Mouse (Mus musculus) forebrain, postnatal 0 days (tissue): Measurements from ENCODE around the gene Mdc1. TPM values are rescaled to one million over a fixed set of nuclear protein-coding genes. Genes with fewer than 3 reads are reported as not detected.

ENCODE experiments used
- ATAC-seq: fragments of 200-750 bp; cut with Nextera tagmentation; 2 replicates; pipeline ENCODE4 v1.8.0; 2017; ENCODE audit warnings: mild to moderate bottlenecking, moderate library complexity
- DNase-seq: peaks from one replicate; pipeline ENCODE4 v3.0.0-alpha.2; 2015
- H3K27ac ChIP-seq: fragments of 300-500 bp; sonication (generic); 2 replicates; pipeline ENCODE4 v1.5.1; 2014; ENCODE audit warnings: low read depth, mild to moderate bottlenecking, antibody characterized with exemption, low read length, moderate library complexity, mixed read lengths
- H3K27me3 ChIP-seq: fragments of 300-500 bp; sonication (generic); 2 replicates; pipeline ENCODE4 v1.6.1; 2014; ENCODE audit warnings: mild to moderate bottlenecking, low read length, mixed read lengths; ENCODE audit not compliant: insufficient read depth
- H3K36me3 ChIP-seq: fragments of 300-500 bp; sonication (generic); 2 replicates; pipeline ENCODE4 v1.6.1; 2014; ENCODE audit warnings: mild to moderate bottlenecking, moderate library complexity; ENCODE audit not compliant: insufficient read depth
- H3K4me1 ChIP-seq: fragments of 300-500 bp; sonication (generic); 2 replicates; pipeline ENCODE4 v1.6.1; 2014; ENCODE audit warnings: antibody characterized with exemption; ENCODE audit not compliant: insufficient read depth
- H3K4me2 ChIP-seq: fragments of 300-500 bp; sonication (generic); 2 replicates; pipeline ENCODE4 v1.6.1; 2014; ENCODE audit warnings: low read depth, mild to moderate bottlenecking, moderate library complexity
- H3K4me3 ChIP-seq: fragments of 300-500 bp; sonication (generic); 2 replicates; pipeline ENCODE4 v1.5.1; 2014; ENCODE audit warnings: low read depth, low read length, mixed read lengths
- H3K9ac ChIP-seq: fragments of 300-500 bp; sonication (generic); 2 replicates; pipeline ENCODE4 v1.6.1; 2014; ENCODE audit warnings: mild to moderate bottlenecking
- H3K9me3 ChIP-seq: fragments of 300-500 bp; sonication (generic); 2 replicates; pipeline ENCODE4 v1.6.1; 2016; ENCODE audit warnings: low read length
- CTCF ChIP-seq: sonication (generic); IDR thresholded peaks from 2 replicates; pipeline ENCODE4 v1.5.1; 2016; ENCODE audit warnings: antibody characterized with exemption, control low read depth, low read depth
- WGBS: fragments of 180-500 bp; shearing (Covaris S2); extraction: QIAGEN DNeasy Blood & Tissue Kit; methylation state at CpG from one replicate; pipeline ENCODE4 v1.1.7; 2014; 5-methylcytosine and 5-hydroxymethylcytosine counted together
- microRNA-seq, 2 experiments: library from miRNA; unstranded; fragments of <30 nt; microRNA quantifications; one replicate each; pipeline ENCODE4; 2016
- polyA plus RNA-seq: library from polyadenylated mRNA; unstranded; fragments of >200 nt; fragmentation: Nextera tagmentation; extraction: Ambion mirVana; gene quantifications from 2 replicates; pipeline ENCODE4 v1.2.1, GENCODE M21; 2015
- total RNA-seq: library from RNA; depleted of rRNA; stranded (reverse); fragments of >200 nt; gene quantifications from 2 replicates; pipeline ENCODE4 v1.2.3, GENCODE M21; 2014; rRNA removed

The Mdc1 gene
- total and polyA plus RNA-seq, 2 experiments from 2014 or later, result 4.4 to 20.4 TPM

GRCm38 (mm10) chr17:35900636-35901035, 59.3 kb downstream of the Mdc1 start:
- no peak overlapping the region for H3K27ac ChIP-seq
- no peak overlapping the region for H3K9ac ChIP-seq
- no peak overlapping the region for H3K4me2 ChIP-seq
- DNase-seq (no peak), ATAC-seq (no peak)
- H3K4me3 ChIP-seq, result no peak overlapping the region
- H3K9me3 ChIP-seq, result no peaks in the 10 kb centered on the region
- no peak for TF ChIP-seq CTCF
- peaks cover 65% of the 10 kb centered on the region for H3K36me3 ChIP-seq
- WGBS, result 90% methylated on average over 3 of the region's 3 CpGs
- H3K4me1 ChIP-seq, result peaks cover 7% of the 10 kb centered on the region
- H3K27me3 ChIP-seq, result no peaks in the 10 kb centered on the region

- Histone ChIP-seq H3K27me3 (no peaks in the 10 kb centered on the region), H3K4me1 (peaks cover 6% of the 10 kb centered on the region), H3K4me3 (no peak overlapping the region), H3K36me3 (peaks cover 75% of the 10 kb centered on the region), H3K9ac (no peak overlapping the region), H3K9me3 (no peaks in the 10 kb centered on the region), H3K4me2 (no peak overlapping the region), H3K27ac (no peak overlapping the region)
- TF ChIP-seq CTCF, result no peak
- 89% methylated on average over 9 of the region's 9 CpGs for WGBS
- DNase-seq (no peak), ATAC-seq (no peak)
Measured at GRCm38 (mm10) chr17:35903343-35903991, 62.2 kb downstream of the Mdc1 start.

- ATAC-seq, result no peak
- TF ChIP-seq CTCF, result no peak
- H3K27ac ChIP-seq, result no peak overlapping the region
- DNase-seq, result no peak
- H3K27me3 ChIP-seq, result no peaks in the 10 kb centered on the region
- H3K4me3 ChIP-seq, result no peak overlapping the region
- 84% methylated on average over 4 of the region's 4 CpGs for whole genome bisulfite sequencing
- no peaks in the 10 kb centered on the region for H3K9me3 ChIP-seq
- H3K4me2 ChIP-seq, result no peak overlapping the region
- H3K4me1 ChIP-seq, result peaks cover 11% of the 10 kb centered on the region
- H3K9ac ChIP-seq, result no peak overlapping the region
- peaks cover 74% of the 10 kb centered on the region for H3K36me3 ChIP-seq
Measured at GRCm38 (mm10) chr17:35903992-35904355, 62.7 kb downstream of the Mdc1 start.

- Histone ChIP-seq H3K4me1 (peaks cover 11% of the 10 kb centered on the region), H3K9me3 (no peaks in the 10 kb centered on the region), H3K27me3 (no peaks in the 10 kb centered on the region), H3K27ac (no peak overlapping the region), H3K4me2 (no peak overlapping the region), H3K4me3 (no peak overlapping the region), H3K36me3 (peaks cover 58% of the 10 kb centered on the region), H3K9ac (no peak overlapping the region)
- no peak for TF ChIP-seq CTCF
- DNase-seq (no peak), ATAC-seq (no peak)
- 91% methylated on average over 1 of the region's 1 CpGs for WGBS
Measured at GRCm38 (mm10) chr17:35905587-35905986, 64.3 kb downstream of the Mdc1 start.

- Histone ChIP-seq H3K4me3 (no peak overlapping the region), H3K36me3 (peaks cover 40% of the 10 kb centered on the region), H3K27ac (no peak overlapping the region), H3K4me2 (no peak overlapping the region), H3K9me3 (no peaks in the 10 kb centered on the region), H3K4me1 (peaks cover 11% of the 10 kb centered on the region), H3K9ac (no peak overlapping the region), H3K27me3 (no peaks in the 10 kb centered on the region)
- WGBS, result 81% methylated on average over 2 of the region's 2 CpGs
- TF ChIP-seq CTCF, result peak; percentile 36; the same call in 1 of the 2 replicates
- no peak for ATAC-seq
- no peak for DNase-seq
Measured at GRCm38 (mm10) chr17:35907609-35908008, 66.3 kb downstream of the Mdc1 start.

Small RNA genes lying within 50 kb of the gene (microRNA-seq; reads per million reads assigned to microRNA genes)
- gene Gm28033, result 0 to 0.37 reads per million in 2 experiments

Other genes starting within 250 kb of the Mdc1 start
- gene Sfta2, start 240.0 kb upstream of the Mdc1 start, total RNA-seq, result not detected in 2 replicates
- not detected in 2 replicates for gene Sfta2, start 240.0 kb upstream of the Mdc1 start, polyA plus RNA-seq
- gene Gm9573, start 214.9 kb upstream of the Mdc1 start, total RNA-seq, result not detected in 2 replicates
- gene Gm9573, start 214.9 kb upstream of the Mdc1 start, polyA plus RNA-seq, result not detected in 2 replicates
- gene Mucl3, start 197.8 kb upstream of the Mdc1 start, total RNA-seq, result 0.15 TPM in 1 of 2 replicates, not detected in the other
- not detected in 2 replicates for gene Mucl3, start 197.8 kb upstream of the Mdc1 start, polyA plus RNA-seq
- gene Vars2, start 173.9 kb upstream of the Mdc1 start, total RNA-seq, result 29.5 and 42.0 TPM in 2 replicates
- 8.5 and 10.4 TPM in 2 replicates for gene Vars2, start 173.9 kb upstream of the Mdc1 start, polyA plus RNA-seq
- gene Gtf2h4, start 167.8 kb upstream of the Mdc1 start, total RNA-seq, result 21.2 and 30.9 TPM in 2 replicates
- 20.9 and 22.1 TPM in 2 replicates for gene Gtf2h4, start 167.8 kb upstream of the Mdc1 start, polyA plus RNA-seq
- gene Ddr1, start 136.9 kb upstream of the Mdc1 start, total RNA-seq, result 53.0 and 59.8 TPM in 2 replicates
- 37.3 and 51.2 TPM in 2 replicates for gene Ddr1, start 136.9 kb upstream of the Mdc1 start, polyA plus RNA-seq
- gene Ier3, start 19.8 kb upstream of the Mdc1 start, total RNA-seq, result 8.9 and 9.0 TPM in 2 replicates
- gene Ier3, start 19.8 kb upstream of the Mdc1 start, polyA plus RNA-seq, result 13.0 and 13.1 TPM in 2 replicates
- gene Flot1, start 18.3 kb upstream of the Mdc1 start, total RNA-seq, result 90.4 and 103 TPM in 2 replicates
- 104 and 113 TPM in 2 replicates for gene Flot1, start 18.3 kb upstream of the Mdc1 start, polyA plus RNA-seq
- 3,707 and 3,724 TPM in 2 replicates for gene Tubb5, start 3.2 kb upstream of the Mdc1 start, total RNA-seq
- 2,151 and 2,226 TPM in 2 replicates for gene Tubb5, start 3.2 kb upstream of the Mdc1 start, polyA plus RNA-seq
- 6.1 and 9.7 TPM in 2 replicates for gene Nrm, start 19.8 kb downstream of the Mdc1 start, total RNA-seq
- gene Nrm, start 19.8 kb downstream of the Mdc1 start, polyA plus RNA-seq, result 13.1 and 15.6 TPM in 2 replicates
- 29.5 and 38.9 TPM in 2 replicates for gene Ppp1r18, start 24.1 kb downstream of the Mdc1 start, total RNA-seq
- 22.3 and 23.3 TPM in 2 replicates for gene Ppp1r18, start 24.1 kb downstream of the Mdc1 start, polyA plus RNA-seq
- gene Dhx16, start 38.3 kb downstream of the Mdc1 start, total RNA-seq, result 33.0 and 33.2 TPM in 2 replicates
- 21.8 and 22.1 TPM in 2 replicates for gene Dhx16, start 38.3 kb downstream of the Mdc1 start, polyA plus RNA-seq
- 31.6 and 32.8 TPM in 2 replicates for gene 2310061I04Rik, start 55.9 kb downstream of the Mdc1 start, total RNA-seq
- gene 2310061I04Rik, start 55.9 kb downstream of the Mdc1 start, polyA plus RNA-seq, result 56.7 and 66.3 TPM in 2 replicates
- gene Atat1, start 68.6 kb downstream of the Mdc1 start, total RNA-seq, result 206 and 218 TPM in 2 replicates
- gene Atat1, start 68.6 kb downstream of the Mdc1 start, polyA plus RNA-seq, result 371 and 379 TPM in 2 replicates
- 34.5 and 44.5 TPM in 2 replicates for gene Mrps18b, start 74.9 kb downstream of the Mdc1 start, total RNA-seq
- 65.5 and 69.7 TPM in 2 replicates for gene Mrps18b, start 74.9 kb downstream of the Mdc1 start, polyA plus RNA-seq
- gene Ppp1r10, start 74.9 kb downstream of the Mdc1 start, total RNA-seq, result 42.9 and 60.2 TPM in 2 replicates
- gene Ppp1r10, start 74.9 kb downstream of the Mdc1 start, polyA plus RNA-seq, result 23.2 and 32.5 TPM in 2 replicates
- gene Abcf1, start 128.2 kb downstream of the Mdc1 start, total RNA-seq, result 55.9 and 60.4 TPM in 2 replicates
- gene Abcf1, start 128.2 kb downstream of the Mdc1 start, polyA plus RNA-seq, result 89.0 and 101 TPM in 2 replicates
- 86.2 and 115 TPM in 2 replicates for gene Gnl1, start 138.3 kb downstream of the Mdc1 start, total RNA-seq
- gene Gnl1, start 138.3 kb downstream of the Mdc1 start, polyA plus RNA-seq, result 63.1 and 83.4 TPM in 2 replicates
- 38.4 and 49.8 TPM in 2 replicates for gene Prr3, start 138.7 kb downstream of the Mdc1 start, total RNA-seq
- gene Prr3, start 138.7 kb downstream of the Mdc1 start, polyA plus RNA-seq, result 83.1 and 93.9 TPM in 2 replicates
- gene H2-T24, start 179.0 kb downstream of the Mdc1 start, total RNA-seq, result 0.33 and 1.0 TPM in 2 replicates
- gene H2-T24, start 179.0 kb downstream of the Mdc1 start, polyA plus RNA-seq, result 1.6 and 4.7 TPM in 2 replicates
- gene H2-T23, start 191.3 kb downstream of the Mdc1 start, total RNA-seq, result 9.0 and 10.2 TPM in 2 replicates
- 6.4 and 6.9 TPM in 2 replicates for gene H2-T23, start 191.3 kb downstream of the Mdc1 start, polyA plus RNA-seq
- gene H2-T22, start 201.2 kb downstream of the Mdc1 start, total RNA-seq, result 10.3 and 13.1 TPM in 2 replicates
- gene H2-T22, start 201.2 kb downstream of the Mdc1 start, polyA plus RNA-seq, result 6.2 and 6.5 TPM in 2 replicates
- gene Gm6034, start 201.4 kb downstream of the Mdc1 start, total RNA-seq, result 0.31 TPM in 1 of 2 replicates, not detected in the other
- not detected in 2 replicates for gene Gm6034, start 201.4 kb downstream of the Mdc1 start, polyA plus RNA-seq
- gene Gm11127, start 216.9 kb downstream of the Mdc1 start, total RNA-seq, result 0.15 TPM in 1 of 2 replicates, not detected in the other
- not detected in 2 replicates for gene Gm11127, start 216.9 kb downstream of the Mdc1 start, polyA plus RNA-seq